Mouse (Mus musculus) kidney, adult 2 months (tissue): ENCODE data around the gene Peg3. TPM values are rescaled to one million over a fixed set of nuclear protein-coding genes. Genes with fewer than 3 reads are reported as not detected.
A peak's percentile ranks its signal among the peaks of the same experiment; 100 is the strongest.

Source experiments
- DNase-seq: peaks from one replicate; pipeline ENCODE4 v3.0.0; 2021
- H3K27ac ChIP-seq: fragments of 200-500 bp; 2 replicates; pipeline ENCODE4 v1.5.1; 2012; ENCODE audit warnings: low read depth, low read length, control low read depth, inconsistent platforms; ENCODE audit not compliant: insufficient read depth
- H3K27me3 ChIP-seq: fragments of 200-500 bp; replicated peaks from 2 replicates; pipeline ENCODE4 v1.6.1; 2012; ENCODE audit warnings: mild to moderate bottlenecking, moderate library complexity, low read length, inconsistent platforms; ENCODE audit not compliant: control insufficient read depth, insufficient read depth
- H3K36me3 ChIP-seq: fragments of 200-500 bp; 2 replicates; pipeline ENCODE4 v1.6.1; 2012; ENCODE audit warnings: mild to moderate bottlenecking, moderate library complexity, low read length, inconsistent platforms; ENCODE audit not compliant: control insufficient read depth, insufficient read depth
- H3K4me1 ChIP-seq: fragments of 200-500 bp; 2 replicates; pipeline ENCODE4 v1.6.1; 2011; ENCODE audit warnings: low read length; ENCODE audit not compliant: control insufficient read depth, insufficient read depth
- H3K4me3 ChIP-seq: fragments of 200-500 bp; 2 replicates; pipeline ENCODE4 v1.5.1; 2011; ENCODE audit warnings: mild to moderate bottlenecking, low read depth, low read length, control low read depth; ENCODE audit not compliant: insufficient read depth
- CTCF ChIP-seq: fragments of 200-500 bp; conservative IDR thresholded peaks from 2 replicates; pipeline ENCODE4 v1.5.1; 2011; ENCODE audit warnings: low read depth, mild to moderate bottlenecking, control low read depth, low read length, moderate library complexity, mixed read lengths; ENCODE audit not compliant: insufficient read depth, insufficient read length
- POLR2A ChIP-seq: fragments of 200-500 bp; IDR thresholded peaks from one replicate; pipeline ENCODE4 v1.6.1; 2011; ENCODE audit warnings: low read depth, low read length, control low read depth
- WGBS: fragments of 180-500 bp; shearing (Covaris S2); methylation state at CpG from one replicate; pipeline ENCODE4 v1.1.7; 2018; 5-methylcytosine and 5-hydroxymethylcytosine counted together
- polyA plus RNA-seq: library from polyadenylated mRNA; depleted of rRNA; stranded (reverse); fragments of >200 nt; gene quantifications from 2 replicates; pipeline ENCODE4 v1.2.3, GENCODE M21; 2012; rRNA removed

The Peg3 gene
- polyA plus RNA-seq, 1 experiment, result 5.6 TPM

- H3K4me3 ChIP-seq, result no peak overlapping the region
- DNase-seq, result no peak
- H3K4me1 ChIP-seq, result no peaks in the 10 kb centered on the region
- H3K27ac ChIP-seq, result no peak overlapping the region
- H3K27me3 ChIP-seq, result no peaks in the 10 kb centered on the region
- 93% methylated on average over 6 of the region's 6 CpGs for WGBS
- TF ChIP-seq CTCF, result no peak
- TF ChIP-seq POLR2A, result no peak
- no peaks in the 10 kb centered on the region for H3K36me3 ChIP-seq
These were observed 44.7 kb downstream of the Peg3 start for GRCm38 (mm10) chr7:6685511-6685910.

GRCm38 (mm10) chr7:6666726-6667125 lies 63.5 kb downstream of the Peg3 start:
- WGBS, result 37% methylated on average over 3 of the region's 3 CpGs
- no peaks in the 10 kb centered on the region for H3K4me1 ChIP-seq
- no peaks in the 10 kb centered on the region for H3K27me3 ChIP-seq
- no peaks in the 10 kb centered on the region for H3K36me3 ChIP-seq
- H3K27ac ChIP-seq, result no peak overlapping the region
- no peak for TF ChIP-seq CTCF
- TF ChIP-seq POLR2A, result no peak
- no peak for DNase-seq
- no peak overlapping the region for H3K4me3 ChIP-seq

GRCm38 (mm10) chr7:6663430-6663829 lies 66.8 kb downstream of the Peg3 start:
- Histone ChIP-seq H3K4me3 (no peak overlapping the region), H3K27me3 (no peaks in the 10 kb centered on the region), H3K36me3 (no peaks in the 10 kb centered on the region), H3K4me1 (no peaks in the 10 kb centered on the region), H3K27ac (no peak overlapping the region)
- DNase-seq, result no peak
- TF ChIP-seq POLR2A (no peak), CTCF (no peak)
- WGBS, result 69% methylated on average over 7 of the region's 7 CpGs

- no peak for TF ChIP-seq POLR2A
- TF ChIP-seq CTCF, result 0 out of 2 replicates have a peak, but pooled peaks have one; percentile 9
- H3K4me1 ChIP-seq, result no peaks in the 10 kb centered on the region
- H3K27me3 ChIP-seq, result no peaks in the 10 kb centered on the region
- 8% methylated on average over 2 of the region's 2 CpGs for WGBS
- H3K36me3 ChIP-seq, result no peaks in the 10 kb centered on the region
- H3K27ac ChIP-seq, result no peak overlapping the region
- no peak overlapping the region for H3K4me3 ChIP-seq
- DNase-seq, result peak; percentile 34
These were observed 70.6 kb downstream of the Peg3 start for GRCm38 (mm10) chr7:6659605-6660004.

GRCm38 (mm10) chr7:6658606-6659005 lies 71.6 kb downstream of the Peg3 start:
- TF ChIP-seq CTCF, result no peak
- TF ChIP-seq POLR2A, result no peak
- DNase-seq, result no peak
- Histone ChIP-seq H3K4me1 (no peaks in the 10 kb centered on the region), H3K36me3 (no peaks in the 10 kb centered on the region), H3K4me3 (no peak overlapping the region), H3K27ac (no peak overlapping the region), H3K27me3 (no peaks in the 10 kb centered on the region)
- 87% methylated on average over 7 of the region's 7 CpGs for WGBS

Other genes starting within 250 kb of the Peg3 start
- gene Olfr5, start 243.5 kb downstream of the Peg3 start, polyA plus RNA-seq, result not detected in 2 replicates
- not detected in 2 replicates for gene Olfr1347, start 230.7 kb downstream of the Peg3 start, polyA plus RNA-seq
- gene Olfr1348, start 221.7 kb downstream of the Peg3 start, polyA plus RNA-seq, result not detected in 2 replicates
- gene Olfr1349, start 207.5 kb downstream of the Peg3 start, polyA plus RNA-seq, result not detected in 2 replicates
- gene Olfr1350, start 165.6 kb downstream of the Peg3 start, polyA plus RNA-seq, result not detected in 2 replicates
- gene Zim1, start 34.0 kb downstream of the Peg3 start, polyA plus RNA-seq, result 0.53 and 1.2 TPM in 2 replicates
- gene Usp29, start 147 bp upstream of the Peg3 start, polyA plus RNA-seq, result 0.10 and 0.17 TPM in 2 replicates